Mouse (Mus musculus) testis, adult 2 months (tissue): ENCODE measurements at regions not wholly inside any gene's neighbourhood (a gene's known extent, or its start where the extent isn't known, plus 50 kb on each side); places are given as distances from the start of the nearest gene placed in this dataset.

Experiments used
- CTCF ChIP-seq: fragments of 200-500 bp; IDR thresholded peaks from 2 replicates; pipeline ENCODE4 v1.5.1; 2012; ENCODE audit warnings: low read depth, mild to moderate bottlenecking, inconsistent platforms, low read length, moderate library complexity; ENCODE audit not compliant: control insufficient read depth, insufficient read depth, insufficient replicate concordance
- POLR2A ChIP-seq: fragments of 200-500 bp; IDR thresholded peaks from 2 replicates; pipeline ENCODE4 v1.6.1; 2012; ENCODE audit warnings: low read depth, mild to moderate bottlenecking, inconsistent platforms, low read length, moderate library complexity; ENCODE audit not compliant: control insufficient read depth

GRCm38 (mm10) chr14:69107796-69108195 is 186.3 kb downstream of the Synb start:
- no peak for TF ChIP-seq POLR2A
- no peak for TF ChIP-seq CTCF
